Mouse (Mus musculus) liver, embryonic 11.5 days (tissue): ENCODE results near the gene 4930518I15Rik. TPM values are rescaled to one million over a fixed set of nuclear protein-coding genes. Genes with fewer than 3 reads are reported as not detected.

Source experiments
- ATAC-seq: fragments of 200-750 bp; cut with Nextera tagmentation; replicated peaks from 2 replicates; pipeline ENCODE4 v1.8.0; 2017; ENCODE audit warnings: moderate number of reproducible peaks, mild to moderate bottlenecking, moderate TSS enrichment, moderate library complexity; ENCODE audit not compliant: low FRiP score
- DNase-seq: peaks from one replicate; pipeline ENCODE4 v3.0.0-alpha.2; 2017; ENCODE audit warnings: low spot score
- H3K27ac ChIP-seq: fragments of 300-500 bp; sonication (generic); 2 replicates; pipeline ENCODE4 v1.5.1; 2014; ENCODE audit warnings: mild to moderate bottlenecking, low read depth, low read length, control low read depth
- H3K27me3 ChIP-seq: fragments of 300-500 bp; sonication (generic); replicated peaks from 2 replicates; pipeline ENCODE4 v1.6.1; 2014; ENCODE audit warnings: low read length, mixed read lengths; ENCODE audit not compliant: control insufficient read depth, insufficient read depth
- H3K36me3 ChIP-seq: fragments of 300-500 bp; sonication (generic); 2 replicates; pipeline ENCODE4 v1.6.1; 2014; ENCODE audit warnings: mild to moderate bottlenecking, low read length, moderate library complexity, mixed read lengths; ENCODE audit not compliant: control insufficient read depth, insufficient read depth
- H3K4me1 ChIP-seq: fragments of 300-500 bp; sonication (generic); replicated peaks from 2 replicates; pipeline ENCODE4 v1.6.1; 2014; ENCODE audit warnings: low read length, mixed read lengths; ENCODE audit not compliant: control insufficient read depth, insufficient read depth
- H3K4me2 ChIP-seq: fragments of 300-500 bp; sonication (generic); 2 replicates; pipeline ENCODE4 v1.6.1; 2014; ENCODE audit warnings: mild to moderate bottlenecking, control low read depth, moderate library complexity
- H3K4me3 ChIP-seq: fragments of 300-500 bp; sonication (generic); 2 replicates; pipeline ENCODE4 v1.5.1; 2014; ENCODE audit warnings: low read depth, low read length, control low read depth
- H3K9ac ChIP-seq: fragments of 300-500 bp; sonication (generic); 2 replicates; pipeline ENCODE4 v1.6.1; 2014; ENCODE audit warnings: low read depth, low read length, control low read depth
- H3K9me3 ChIP-seq: fragments of 300-500 bp; sonication (generic); 2 replicates; pipeline ENCODE4 v1.6.1; 2016; ENCODE audit warnings: low read length, inconsistent platforms, mixed read lengths; ENCODE audit not compliant: control insufficient read depth
- WGBS: fragments of 180-500 bp; shearing (Covaris S2); extraction: QIAGEN DNeasy Blood & Tissue Kit; methylation state at CpG from one replicate; pipeline ENCODE4 v1.1.7; 2014; 5-methylcytosine and 5-hydroxymethylcytosine counted together
- polyA plus RNA-seq: library from polyadenylated mRNA; unstranded; fragments of >200 nt; fragmentation: Nextera tagmentation; extraction: Ambion mirVana; gene quantifications from 2 replicates; pipeline ENCODE4 v1.2.1, GENCODE M21; 2014

The 4930518I15Rik gene
- polyA plus RNA-seq, 1 experiment from 2014 or later = 5.1 TPM

DNA sequence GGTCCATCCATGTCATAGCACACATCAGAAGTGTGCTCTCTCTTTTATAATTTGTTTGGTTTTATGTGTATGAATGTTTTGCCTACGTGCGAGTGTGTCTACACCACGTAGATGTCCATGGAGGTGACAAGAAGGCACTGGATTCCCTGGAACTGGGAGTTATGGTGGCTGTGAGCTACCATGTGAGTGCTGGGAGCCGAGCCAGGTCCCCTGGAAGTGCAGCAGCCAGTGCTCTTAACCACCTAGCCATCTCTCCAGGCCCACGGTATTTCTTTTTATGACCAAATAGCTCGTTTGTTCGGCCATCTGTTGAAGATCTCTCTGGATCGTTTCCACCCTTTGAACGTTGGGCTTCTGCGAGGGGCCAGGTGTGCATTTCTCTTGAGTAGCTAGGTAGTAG, 14.4 kb downstream of the 4930518I15Rik start:
- H3K9ac ChIP-seq = no peak overlapping the region
- H3K9me3 ChIP-seq = no peaks in the 10 kb centered on the region
- H3K4me2 ChIP-seq = no peak overlapping the region; the same call in 1 of the 2 replicates
- peaks cover 22% of the 10 kb centered on the region for H3K36me3 ChIP-seq
- H3K4me3 ChIP-seq = no peak overlapping the region
- ATAC-seq (no peak), DNase-seq (no peak)
- H3K4me1 ChIP-seq = peaks cover 23% of the 10 kb centered on the region
- H3K27ac ChIP-seq = no peak overlapping the region
- 86% methylated on average over 10 of the region's 10 CpGs for WGBS
- H3K27me3 ChIP-seq = no peaks in the 10 kb centered on the region

DNA sequence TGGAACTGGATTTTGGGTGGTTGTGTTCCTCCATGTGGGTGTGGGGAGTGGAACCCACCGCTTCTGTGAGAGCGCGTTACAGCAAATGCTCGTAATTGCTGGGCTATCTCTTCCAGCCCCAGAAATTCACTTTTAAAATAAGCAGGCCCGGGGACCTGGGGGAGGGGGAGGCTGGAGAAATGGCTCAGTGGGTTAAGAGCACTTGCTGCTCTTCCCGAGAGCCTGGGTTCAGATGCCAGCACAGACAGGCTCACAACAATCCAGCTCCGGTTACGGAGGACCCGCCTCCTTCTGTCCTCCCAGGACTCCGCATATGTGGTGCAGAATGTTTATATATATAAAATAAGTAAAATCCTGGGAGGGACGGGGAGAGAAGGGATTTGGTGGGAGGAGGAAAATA, 15.0 kb downstream of the 4930518I15Rik start:
- H3K27me3 ChIP-seq = no peaks in the 10 kb centered on the region
- WGBS = 36% methylated on average over 11 of the region's 11 CpGs
- peak overlapping the region; percentile 86; the same call in 1 of the 2 replicates for H3K9ac ChIP-seq
- H3K27ac ChIP-seq = peak overlapping the region; percentile 83; the same call in 1 of the 2 replicates
- ATAC-seq = no peak
- H3K4me3 ChIP-seq = peak overlapping the region; percentile 94
- peaks cover 22% of the 10 kb centered on the region for H3K36me3 ChIP-seq
- peak overlapping the region; percentile 97 for H3K4me2 ChIP-seq
- H3K9me3 ChIP-seq = no peaks in the 10 kb centered on the region
- DNase-seq = no peak
- H3K4me1 ChIP-seq = peaks cover 26% of the 10 kb centered on the region

GRCm38 (mm10) chr2:156841841-156842706, 15.7 kb downstream of the 4930518I15Rik start:
- Histone ChIP-seq H3K4me2 (peak overlapping the region; percentile 97), H3K4me1 (peaks cover 26% of the 10 kb centered on the region), H3K9ac (peak overlapping the region; percentile 86), H3K9me3 (no peaks in the 10 kb centered on the region), H3K27me3 (no peaks in the 10 kb centered on the region), H3K36me3 (peaks cover 24% of the 10 kb centered on the region), H3K27ac (peak overlapping the region; percentile 83), H3K4me3 (peak overlapping the region; percentile 94)
- 7% methylated on average over 20 of the region's 20 CpGs for WGBS
- ATAC-seq = 0 out of 2 replicates have a peak, but pooled peaks have one; percentile 8
- peak; percentile 60 for DNase-seq

- H3K4me1 ChIP-seq = peaks cover 26% of the 10 kb centered on the region
- DNase-seq = peak; percentile 77
Measured at GRCm38 (mm10) chr2:156841028-156841840, 16.5 kb downstream of the 4930518I15Rik start.

DNA sequence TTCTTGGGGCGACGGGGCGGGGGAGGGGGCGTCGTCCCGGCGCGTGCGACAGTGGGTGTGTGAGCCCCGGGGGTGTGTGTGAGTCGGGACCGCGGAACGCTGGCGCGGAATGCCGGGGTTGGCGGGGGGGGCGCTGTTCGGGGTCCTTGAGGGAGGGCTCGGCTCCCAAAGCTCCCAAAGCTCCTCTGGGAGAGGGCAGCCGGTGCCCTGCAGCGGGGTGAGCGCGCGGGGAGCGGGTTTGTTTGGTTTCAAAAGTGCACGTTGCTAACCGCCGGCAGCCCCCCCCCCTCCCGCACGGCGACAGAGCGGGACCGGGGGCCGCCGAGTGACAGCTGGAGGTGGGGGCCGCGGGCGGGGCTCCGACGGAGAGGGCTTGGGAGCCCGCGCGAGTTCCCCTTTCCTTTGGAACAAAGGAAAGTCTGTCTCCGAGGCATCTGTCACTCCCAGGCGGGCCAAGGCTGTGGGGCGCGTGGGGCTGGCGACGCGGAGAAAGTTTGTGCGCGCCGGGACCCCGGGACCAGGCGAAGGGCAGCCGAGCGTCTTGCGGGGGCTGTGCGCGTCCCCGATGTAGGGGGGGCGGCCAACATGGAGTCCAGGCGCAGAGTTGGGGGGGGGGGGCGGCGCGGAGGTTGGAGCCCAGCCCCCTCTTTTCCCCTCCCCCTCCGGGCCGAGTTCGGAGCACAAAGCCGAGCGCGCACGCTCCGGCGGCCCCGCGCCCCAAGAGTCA, 17.3 kb downstream of the 4930518I15Rik start:
- DNase-seq = peak; percentile 76
- Histone ChIP-seq H3K4me1 (peaks cover 26% of the 10 kb centered on the region), H3K9ac (peak overlapping the region; percentile 86), H3K4me3 (peak overlapping the region; percentile 94), H3K4me2 (peak overlapping the region; percentile 97), H3K36me3 (peaks cover 29% of the 10 kb centered on the region), H3K27me3 (no peaks in the 10 kb centered on the region), H3K27ac (peak overlapping the region; percentile 83), H3K9me3 (no peaks in the 10 kb centered on the region)
- ATAC-seq = peak; percentile 19
- WGBS = under 1% methylated on average over 69 of the region's 79 CpGs

More at GRCm38 (mm10) chr2:156841028-156841840, 16.5 kb downstream of the 4930518I15Rik start:
- H3K4me3 ChIP-seq = peak overlapping the region; percentile 94
- H3K9me3 ChIP-seq = no peaks in the 10 kb centered on the region
- WGBS = under 1% methylated on average over 41 of the region's 42 CpGs
- peak; percentile 16; the same call in 1 of the 2 replicates for ATAC-seq
- peak overlapping the region; percentile 83 for H3K27ac ChIP-seq
- peak overlapping the region; percentile 86 for H3K9ac ChIP-seq
- H3K27me3 ChIP-seq = no peaks in the 10 kb centered on the region
- peaks cover 26% of the 10 kb centered on the region for H3K36me3 ChIP-seq
- H3K4me2 ChIP-seq = peak overlapping the region; percentile 97

- 1% methylated on average over 61 of the region's 61 CpGs for WGBS
- Histone ChIP-seq H3K4me2 (peak within 1 kb of the TSS; percentile 97), H3K9me3 (no peaks in the 10 kb centered on the region; the same call in 1 of the 2 replicates), H3K36me3 (peaks cover 30% of the 10 kb centered on the region), H3K4me1 (peaks cover 21% of the 10 kb centered on the region), H3K4me3 (peak within 1 kb of the TSS; percentile 94), H3K27me3 (no peaks in the 10 kb centered on the region), H3K9ac (peak within 1 kb of the TSS; percentile 86), H3K27ac (peak within 1 kb of the TSS; percentile 83)
- ATAC-seq (peak; percentile 79), DNase-seq (peak; percentile 93)
Measured at GRCm38 (mm10) chr2:156839319-156840191, 18.2 kb downstream of the 4930518I15Rik start, which contains the start of gene Tgif2. Gene Tgif2 (plus strand): TSS chr2:156840007.

DNA sequence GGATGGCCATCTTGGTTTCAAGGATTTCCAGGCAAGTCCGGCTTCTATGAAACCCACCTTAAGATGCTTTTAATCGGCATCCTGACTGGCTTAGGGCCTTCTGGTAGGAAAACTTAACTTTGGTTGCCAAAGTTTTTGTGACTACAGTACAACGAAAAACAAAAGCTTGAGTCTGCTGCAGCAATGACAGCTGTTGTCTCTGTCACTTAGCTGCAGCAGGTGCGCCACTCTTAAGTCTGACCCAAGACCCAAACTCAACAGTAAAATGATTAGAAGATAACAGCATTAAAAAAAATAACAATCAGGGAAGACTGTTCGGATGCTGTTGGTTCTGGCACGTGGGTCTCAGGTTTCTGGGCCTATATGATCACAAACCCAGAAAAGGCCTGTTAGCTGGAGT, 18.9 kb downstream of the 4930518I15Rik start:
- Histone ChIP-seq H3K4me1 (peaks cover 20% of the 10 kb centered on the region), H3K4me2 (peak overlapping the region; percentile 97), H3K9ac (peak overlapping the region; percentile 86), H3K4me3 (peak overlapping the region; percentile 94), H3K36me3 (peaks cover 34% of the 10 kb centered on the region), H3K9me3 (no peaks in the 10 kb centered on the region; the same call in 1 of the 2 replicates), H3K27ac (peak overlapping the region; percentile 83), H3K27me3 (no peaks in the 10 kb centered on the region)
- no peak for ATAC-seq
- WGBS = 59% methylated on average over 6 of the region's 6 CpGs
- no peak for DNase-seq
